Mouse (Mus musculus) frontal cortex, adult (tissue): ENCODE results near the gene Ppp2ca.

Source experiments
- ATAC-seq: cut with Nextera tagmentation; 2 replicates; pipeline ENCODE4 v1.9.2; 2017; ENCODE audit warnings: mild to moderate bottlenecking, moderate library complexity, mixed read lengths; ENCODE audit not compliant: low TSS enrichment

The Ppp2ca gene

DNA sequence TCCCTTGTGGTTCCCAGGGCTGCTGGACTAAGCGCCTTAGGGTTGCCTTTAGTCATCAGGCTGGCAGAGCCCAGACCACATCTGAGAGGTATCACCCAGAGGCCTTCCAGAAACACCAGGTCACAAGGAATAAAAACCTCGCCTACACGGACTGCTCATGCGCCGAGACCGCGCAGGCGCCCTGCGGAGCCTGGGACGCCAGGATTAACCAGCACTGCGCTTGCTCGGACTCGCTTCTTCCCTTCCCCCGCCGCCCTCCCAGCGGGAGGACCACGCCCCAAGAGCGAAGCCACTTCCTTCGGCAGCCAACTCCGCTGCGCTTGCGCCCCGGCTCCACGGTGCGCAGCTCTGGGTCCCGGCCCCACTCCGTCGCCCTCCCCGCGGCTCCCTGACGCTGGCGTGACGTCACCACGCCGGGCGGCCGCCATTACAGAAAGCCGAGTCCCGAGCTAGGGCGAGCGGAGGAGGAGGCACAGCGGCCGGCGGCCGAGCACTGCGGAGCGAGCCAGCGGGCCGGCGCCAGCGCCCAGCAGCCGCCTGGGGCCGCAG is at the start of gene Ppp2ca:
TSS of gene Ppp2ca (plus strand) at position 284 of the 549 bp plus-strand sequence.
- ATAC-seq, result peak; percentile 94

DNA sequence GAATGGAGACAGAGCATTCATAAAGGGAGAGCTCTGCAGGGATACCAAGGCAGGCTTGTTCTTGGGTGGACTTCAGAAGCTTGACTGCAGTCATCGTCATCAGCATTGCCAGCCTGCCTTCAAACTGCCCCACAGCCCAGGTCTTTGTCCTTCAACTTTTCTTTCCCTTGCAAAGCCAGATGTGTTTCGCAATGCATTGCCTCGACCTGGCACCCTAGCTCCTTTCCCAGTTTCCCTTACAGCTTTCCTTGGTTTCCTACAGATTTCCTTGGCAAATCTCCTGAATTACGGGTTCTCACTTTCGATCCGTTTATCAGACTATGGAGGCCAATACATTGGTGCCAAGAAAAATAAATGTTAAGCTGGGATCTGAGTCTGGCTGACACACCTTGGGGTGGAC is 45.1 kb upstream of the Ppp2ca start:
- ATAC-seq, result no peak

DNA sequence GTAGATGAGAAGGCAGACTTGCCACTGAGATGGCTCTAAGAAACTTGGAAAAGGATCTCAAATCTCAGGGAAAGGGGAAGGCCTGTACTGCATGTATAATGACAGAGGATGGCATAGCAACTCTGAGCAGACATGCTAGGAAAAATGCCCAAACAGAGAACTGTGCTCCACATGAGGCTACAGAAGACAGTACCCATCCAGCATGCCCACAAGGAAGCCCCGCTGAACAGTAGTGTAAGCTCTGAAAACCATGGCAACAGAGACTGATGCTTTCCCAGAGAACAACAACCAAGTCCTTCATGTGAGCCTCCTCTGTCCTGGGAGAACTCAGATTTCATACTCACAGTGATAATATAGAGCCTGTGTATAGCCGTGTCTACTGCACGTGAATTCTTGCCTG is 43.8 kb upstream of the Ppp2ca start:
- no peak for ATAC-seq

DNA sequence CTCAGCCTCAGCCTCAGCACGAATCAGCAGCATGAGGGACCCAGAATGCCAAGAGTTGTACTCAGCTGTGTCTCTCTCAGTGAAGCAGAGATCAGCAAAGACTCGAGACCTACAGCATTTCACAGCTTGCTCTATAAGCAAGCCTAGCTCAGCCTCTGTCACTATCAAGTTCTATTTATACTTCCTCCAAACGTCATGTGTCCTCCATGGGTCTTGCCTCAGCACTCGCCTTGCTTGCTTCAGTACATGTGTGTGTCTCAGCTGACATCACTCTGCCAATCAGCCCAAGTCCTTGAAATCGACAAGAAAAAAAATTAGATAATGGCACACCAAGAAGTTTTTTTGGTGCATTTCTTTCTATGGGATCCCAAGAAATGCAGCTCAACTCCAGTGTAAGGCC is 42.3 kb upstream of the Ppp2ca start:
- ATAC-seq, result no peak

DNA sequence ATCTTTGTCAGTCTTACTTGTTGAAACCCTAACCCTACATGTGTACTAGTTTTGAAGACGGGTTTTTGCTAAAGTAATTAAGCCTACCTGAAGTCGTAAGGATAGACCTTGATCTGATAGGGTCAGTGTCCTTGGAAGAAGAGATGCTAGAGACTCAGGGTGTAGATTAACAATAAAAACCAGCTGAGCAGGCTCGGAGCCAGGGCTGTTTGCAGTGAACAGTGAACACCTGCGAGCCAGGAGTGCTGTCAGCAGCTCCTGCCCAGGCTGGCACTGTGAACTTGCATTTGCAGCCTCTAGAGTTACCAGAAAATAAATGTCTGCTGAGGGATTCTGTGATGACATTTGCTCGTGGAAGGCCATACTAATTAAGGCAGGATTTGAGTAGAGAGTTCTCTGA is 39.5 kb upstream of the Ppp2ca start:
- no peak for ATAC-seq

DNA sequence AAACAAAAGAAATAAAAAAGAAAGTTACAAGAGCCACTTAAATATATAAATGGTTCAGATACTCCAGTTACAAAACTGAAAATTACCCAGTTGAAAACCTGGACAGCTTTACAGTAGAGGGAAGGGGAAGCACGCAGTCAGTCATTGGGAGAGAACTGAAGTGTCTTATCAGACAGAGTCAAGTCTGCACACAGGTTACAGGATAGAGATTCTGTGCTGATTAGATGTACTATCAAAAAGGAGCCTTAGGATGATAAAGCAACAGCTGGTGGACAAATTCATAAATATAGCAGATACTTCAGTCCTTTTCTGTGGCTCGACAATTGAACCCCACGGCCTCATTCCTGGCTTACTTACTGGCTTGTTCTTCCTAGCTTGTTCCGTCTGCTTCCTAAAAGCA is 38.2 kb upstream of the Ppp2ca start:
- no peak for ATAC-seq

DNA sequence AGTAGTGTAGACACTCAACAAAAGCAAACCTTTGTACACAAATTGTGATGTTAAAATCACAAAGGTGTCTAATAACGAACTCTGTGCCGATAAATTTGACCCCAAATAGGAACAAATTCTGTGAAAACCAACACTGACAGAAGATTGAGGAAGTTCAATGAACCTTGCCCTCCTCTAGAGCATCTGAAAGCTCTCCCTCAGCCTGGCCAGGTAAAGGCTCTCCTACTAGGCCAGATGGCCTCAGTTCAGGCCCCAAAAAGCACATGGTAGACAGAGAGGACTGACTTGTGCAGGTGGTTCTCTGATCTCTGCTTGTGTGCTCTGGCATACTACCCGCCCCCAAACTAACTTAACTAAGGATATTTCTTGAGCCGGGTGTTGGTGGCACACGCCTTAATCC is 36.1 kb upstream of the Ppp2ca start:
- ATAC-seq, result no peak

DNA sequence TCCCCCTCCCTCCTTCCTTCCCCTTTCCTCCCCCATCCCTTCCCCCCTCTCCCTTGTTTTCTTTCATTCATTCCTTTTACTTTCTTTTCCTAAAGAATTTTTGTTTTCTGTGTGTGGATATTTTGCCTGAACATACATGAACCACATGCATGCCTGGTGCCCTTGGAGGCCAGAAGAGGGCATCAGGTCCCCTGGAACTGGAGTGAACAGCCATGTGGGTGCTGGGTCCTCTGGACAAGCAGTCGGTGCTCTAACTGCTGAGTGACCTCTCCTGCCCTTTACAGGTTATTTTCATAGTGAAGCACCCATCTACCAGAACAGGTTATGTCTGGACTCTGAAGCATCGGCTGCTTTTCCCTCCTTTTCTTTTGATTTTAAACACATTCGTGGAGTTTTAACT is 34.1 kb upstream of the Ppp2ca start:
- ATAC-seq, result no peak

DNA sequence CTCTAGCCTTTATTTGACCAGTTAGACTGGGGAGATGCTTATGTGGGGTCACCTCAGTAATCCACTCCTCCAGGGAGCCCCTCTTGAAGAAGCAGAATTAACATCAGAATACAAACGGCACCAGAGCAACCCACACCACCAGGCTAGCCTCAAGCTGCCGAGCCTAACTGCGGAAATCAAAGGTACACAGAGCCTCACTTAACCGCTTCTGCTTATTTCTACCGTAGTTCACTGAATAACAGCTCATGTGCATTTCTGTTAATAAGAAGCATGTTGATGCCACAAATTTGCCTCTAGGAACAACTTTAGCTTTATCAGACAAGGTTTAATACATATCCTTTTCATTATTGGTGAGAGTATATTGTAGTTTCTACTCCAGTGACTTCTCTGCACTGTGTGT is 32.6 kb upstream of the Ppp2ca start:
- no peak for ATAC-seq

DNA sequence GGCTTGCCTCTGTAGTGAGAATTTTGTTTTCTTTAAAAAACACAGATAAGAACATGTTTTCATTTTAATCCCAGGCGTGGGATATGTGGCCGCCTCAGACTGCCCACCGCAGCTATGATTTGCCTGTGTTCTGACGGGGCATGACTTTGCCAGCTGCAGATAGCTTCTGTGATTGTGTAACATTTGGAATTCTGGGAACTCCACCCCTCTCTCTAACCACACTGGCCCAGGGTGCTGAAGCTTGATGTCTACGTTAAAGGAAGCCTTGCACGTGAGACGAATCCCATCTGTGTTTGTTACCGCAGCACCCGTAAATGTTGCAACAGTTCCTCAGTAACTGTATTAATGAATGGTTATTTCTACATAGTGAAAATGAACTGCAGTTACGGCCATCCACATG is 26.7 kb upstream of the Ppp2ca start:
- ATAC-seq, result no peak

DNA sequence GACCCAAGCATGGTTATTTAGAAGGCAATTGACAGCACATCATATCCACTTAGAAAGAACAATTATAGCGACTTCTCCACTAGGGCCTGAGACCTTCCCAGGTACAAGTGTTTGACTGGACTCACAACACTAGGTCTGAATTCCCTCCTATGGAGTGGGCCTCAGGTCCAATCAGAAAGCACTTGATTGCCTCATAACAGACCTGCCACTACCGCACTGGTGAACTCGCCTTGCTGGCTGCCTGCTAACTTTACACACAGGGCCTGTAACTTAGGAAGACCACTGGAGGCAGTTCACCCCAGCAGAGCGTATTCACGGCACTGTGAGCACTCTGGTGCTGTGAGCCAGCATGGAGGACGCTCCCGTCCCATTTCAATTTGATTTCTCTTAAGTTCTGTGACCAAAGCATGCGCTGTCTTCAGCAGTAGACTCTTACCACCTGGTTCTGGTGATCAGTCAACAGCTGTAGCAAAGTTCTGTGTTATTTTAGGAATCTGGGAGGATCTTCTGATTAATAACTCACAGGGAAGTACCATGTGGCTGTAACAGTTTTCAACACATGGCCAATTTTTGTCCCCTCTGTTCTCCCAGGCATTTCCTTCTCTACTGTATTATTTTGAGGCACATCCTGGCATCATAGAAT is 24.8 kb upstream of the Ppp2ca start:
- ATAC-seq, result no peak

DNA sequence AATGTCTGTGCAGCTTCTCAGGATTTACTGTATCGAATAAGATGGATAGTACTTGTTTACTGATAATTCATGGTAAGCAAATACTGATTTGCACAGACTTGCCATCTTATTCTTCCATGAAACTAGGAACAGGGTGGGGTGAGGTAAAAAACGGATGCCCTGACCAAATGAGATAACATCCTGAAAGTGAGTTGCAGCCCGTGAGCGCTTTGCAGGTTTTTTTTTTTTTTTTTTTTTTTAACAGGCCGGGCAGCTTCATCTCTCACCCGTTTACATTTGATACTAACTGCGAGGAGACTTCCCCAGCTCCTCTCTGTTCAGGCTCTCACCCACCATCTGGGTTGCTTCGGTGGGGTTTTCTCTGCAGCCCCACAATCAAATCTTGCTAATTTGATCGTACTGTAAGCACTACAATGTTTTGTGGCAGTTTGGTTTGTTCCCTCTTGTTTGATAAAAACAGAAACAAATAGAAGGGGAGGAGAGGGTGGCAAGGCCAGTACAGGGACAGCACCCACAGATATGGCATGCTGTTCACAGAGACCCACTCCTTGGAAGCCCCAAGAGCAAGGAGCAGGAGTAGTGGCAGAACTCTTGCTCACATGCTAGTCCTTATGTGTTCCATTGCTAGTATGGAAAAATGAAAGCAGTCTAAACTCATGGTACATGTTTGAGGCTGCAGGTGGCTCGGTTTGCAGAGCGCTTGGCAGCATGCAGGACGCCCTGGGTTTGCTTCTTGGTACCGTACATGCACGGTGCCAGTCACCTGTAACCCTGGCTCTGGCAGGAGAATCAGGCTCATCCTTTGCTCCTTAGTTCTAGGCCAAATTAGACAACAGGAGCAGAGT is 23.6 kb upstream of the Ppp2ca start:
- ATAC-seq, result no peak

DNA sequence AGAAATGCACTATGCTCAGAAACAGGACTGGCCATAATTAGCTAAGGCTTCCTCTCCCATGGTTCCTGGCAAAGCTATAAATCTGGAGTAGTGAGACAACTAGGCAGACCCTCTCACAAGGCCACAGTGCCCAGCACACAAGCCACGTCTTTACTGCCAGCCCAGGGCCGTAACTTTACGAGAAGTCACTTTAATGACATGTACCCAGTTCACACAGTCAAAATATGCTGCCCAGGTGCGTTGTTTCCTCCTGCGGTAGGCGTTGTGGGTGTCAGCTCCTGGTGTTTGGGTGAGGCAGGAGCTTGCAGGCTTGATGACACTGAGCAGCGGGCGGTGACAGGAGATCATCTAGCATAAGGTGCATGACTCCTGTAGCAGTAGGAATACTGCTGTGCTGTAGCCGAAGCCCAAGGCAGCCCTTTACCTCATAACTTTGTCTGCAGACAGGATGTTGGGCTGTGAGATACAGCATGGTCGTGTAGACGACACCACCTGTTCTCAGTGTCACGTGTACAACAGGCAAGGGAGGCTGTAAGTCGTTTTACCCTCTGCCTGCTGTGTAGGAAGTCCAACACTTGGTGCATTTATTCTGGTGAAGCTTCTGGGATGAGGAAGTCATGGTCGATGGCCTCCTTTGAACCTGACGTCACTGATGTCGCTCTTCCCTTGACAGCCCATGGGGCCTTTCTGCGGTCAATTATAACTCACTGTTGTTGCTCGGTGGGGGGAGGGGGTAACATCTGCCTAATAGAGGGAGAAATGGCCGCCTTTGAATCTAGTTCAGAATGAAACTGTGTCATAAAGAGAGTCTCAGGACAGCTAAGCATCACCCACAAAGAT is 22.5 kb upstream of the Ppp2ca start:
- no peak for ATAC-seq

DNA sequence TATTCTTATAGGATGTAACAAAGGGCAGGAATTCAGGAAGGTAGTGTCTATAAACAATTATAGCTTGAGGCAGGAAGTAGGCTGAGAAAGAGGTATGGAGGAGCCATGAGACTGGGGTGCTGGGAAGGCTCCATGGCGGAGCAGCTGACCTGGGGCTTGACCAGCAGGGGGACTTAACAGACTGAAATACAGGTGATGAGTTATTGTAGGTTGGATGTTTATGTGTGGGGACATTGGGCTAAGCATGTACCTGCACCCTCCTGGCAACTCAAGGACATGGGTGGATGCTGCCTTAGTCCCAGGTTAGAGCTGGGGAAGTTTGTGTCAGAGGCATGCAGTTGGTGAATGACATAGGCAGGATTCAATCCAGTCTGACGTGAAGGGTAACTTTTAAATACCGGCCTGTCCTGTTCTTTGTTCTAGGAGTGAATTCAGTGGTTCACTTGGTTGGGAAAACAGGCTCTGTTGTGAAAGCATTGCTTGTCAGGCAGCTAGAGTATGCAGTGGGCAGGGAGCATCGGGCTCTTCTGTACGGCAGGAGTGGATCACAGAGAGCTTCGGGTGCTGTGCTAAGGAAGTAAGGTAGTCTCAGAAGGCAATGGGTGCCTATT is 21.6 kb upstream of the Ppp2ca start:
- ATAC-seq, result no peak

DNA sequence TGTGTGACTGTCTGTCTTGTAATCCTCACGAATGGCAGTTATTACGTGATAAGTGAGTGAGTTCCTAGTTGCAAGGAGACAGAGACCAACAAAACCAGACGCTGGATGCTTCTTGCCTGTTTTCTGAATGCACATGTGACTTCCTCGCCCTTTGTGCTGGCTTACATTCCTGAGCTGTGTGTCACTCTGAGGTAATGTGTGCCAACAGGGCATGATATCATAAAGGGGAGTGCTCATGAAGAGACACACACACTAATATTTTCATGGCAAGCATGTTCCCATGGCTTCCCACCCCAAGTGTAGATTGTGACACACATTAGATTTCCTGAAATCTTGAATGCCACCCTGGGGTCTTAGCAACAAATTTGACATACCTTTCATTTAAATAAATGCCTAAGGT is 20.5 kb upstream of the Ppp2ca start:
- no peak for ATAC-seq

DNA sequence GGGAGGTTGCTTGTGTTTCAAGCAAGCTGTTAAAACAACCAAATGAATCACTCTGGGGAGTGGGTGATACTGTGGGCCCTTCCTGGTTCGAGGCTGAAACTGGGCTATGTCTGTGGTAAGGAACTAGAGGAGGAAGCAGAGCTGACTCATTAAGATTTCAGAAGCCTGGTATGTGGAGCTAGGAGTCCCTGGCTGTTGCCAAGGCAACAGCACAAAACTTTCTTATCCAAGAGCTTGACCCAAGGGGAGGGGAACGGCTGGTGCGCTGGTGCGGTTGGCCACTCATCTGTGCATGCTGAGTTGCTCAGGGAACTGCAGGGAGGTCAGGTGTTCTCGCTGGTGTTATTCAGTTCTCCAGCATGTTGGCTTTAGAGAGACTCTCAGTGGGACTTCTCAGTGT is 18.5 kb upstream of the Ppp2ca start:
- ATAC-seq, result peak; percentile 79

DNA sequence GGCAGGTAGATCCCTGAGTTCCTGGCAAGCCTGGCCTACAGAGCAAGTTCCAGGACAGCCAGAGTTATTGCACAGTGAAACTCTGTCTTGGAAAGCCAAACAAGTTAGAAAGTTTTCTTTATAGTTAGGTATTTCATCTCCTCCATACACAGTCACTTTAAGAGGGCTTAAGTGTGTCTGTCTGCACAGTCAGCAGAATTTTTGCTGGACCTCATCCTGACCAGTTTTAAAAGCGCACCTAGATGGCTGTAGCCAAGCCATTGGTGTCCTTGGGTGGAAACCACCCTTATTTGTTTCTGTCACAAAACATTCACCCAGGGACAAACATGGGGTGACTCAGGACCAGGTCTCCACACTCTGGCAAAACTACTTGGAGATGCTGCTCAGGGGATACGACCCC is 17.8 kb upstream of the Ppp2ca start:
- ATAC-seq, result no peak

DNA sequence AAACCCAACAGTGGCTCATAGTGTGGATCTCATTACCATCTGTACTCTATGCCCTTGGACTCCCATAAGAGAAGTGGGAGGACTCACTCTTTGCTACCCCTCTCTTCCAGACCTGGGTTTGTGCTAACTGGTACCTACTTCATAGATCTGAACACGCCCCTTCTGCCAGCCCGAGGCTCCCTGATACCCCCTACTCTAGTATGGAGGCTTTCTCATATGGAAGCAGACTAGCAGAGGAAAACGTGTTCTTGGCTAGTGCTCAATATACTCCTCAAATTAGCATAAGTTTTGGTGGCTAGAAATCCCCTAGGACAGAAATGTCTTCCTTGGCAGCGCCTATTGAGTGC is 12.7 kb upstream of the Ppp2ca start:
- peak; percentile 21; the same call in 1 of the 2 replicates for ATAC-seq

DNA sequence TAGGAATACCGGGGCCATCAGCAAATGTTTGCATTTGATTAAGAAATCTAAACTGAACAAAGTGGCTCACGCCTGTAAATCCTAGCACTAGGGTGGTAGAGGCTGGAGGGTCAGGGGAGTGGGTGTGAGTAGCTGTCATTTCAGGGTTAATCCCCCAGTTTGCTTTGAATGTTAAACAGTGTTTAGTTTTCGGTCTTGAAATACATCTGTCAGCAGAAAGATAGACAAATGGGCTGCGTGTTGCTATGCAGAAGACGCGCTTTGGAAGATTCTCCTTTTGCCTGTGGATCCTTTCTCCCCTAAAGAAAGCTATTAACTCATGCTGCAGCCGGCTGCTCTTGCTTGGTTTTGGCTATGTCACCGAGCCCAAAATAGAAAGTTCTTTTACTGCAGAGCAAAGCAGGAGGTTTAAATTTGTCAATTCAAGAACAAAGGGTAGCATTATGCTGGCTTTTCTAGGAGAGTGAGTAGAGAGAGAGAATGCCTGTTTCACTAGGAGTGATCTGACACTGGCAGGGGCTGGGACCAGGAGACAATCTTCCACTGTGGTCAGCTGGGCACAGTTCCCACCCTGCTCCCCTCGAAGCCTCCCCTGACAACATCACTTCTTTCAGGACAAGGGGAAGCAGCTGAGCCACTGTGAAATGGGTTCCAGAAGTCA is 12.1 kb upstream of the Ppp2ca start:
- peak; percentile 84 for ATAC-seq

DNA sequence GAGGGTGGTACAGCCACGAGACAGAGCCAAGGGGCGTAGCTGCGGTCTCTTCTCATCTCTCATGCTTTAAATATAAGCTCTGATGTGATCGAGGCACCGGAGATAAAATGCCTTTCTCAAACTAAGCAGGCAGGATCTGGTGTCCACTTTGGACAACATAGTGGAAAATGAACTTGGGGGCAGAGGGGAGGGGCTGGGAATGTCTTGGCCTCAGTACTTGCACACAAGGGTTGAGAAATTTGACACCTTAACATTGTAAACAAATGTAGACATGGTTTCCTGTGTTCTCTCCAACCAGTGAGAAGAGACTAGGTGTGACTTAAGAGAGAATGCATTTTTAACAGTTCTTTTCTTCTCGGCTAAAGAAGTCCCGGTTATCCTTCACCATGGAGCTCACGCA is 9.2 kb upstream of the Ppp2ca start:
- no peak for ATAC-seq

DNA sequence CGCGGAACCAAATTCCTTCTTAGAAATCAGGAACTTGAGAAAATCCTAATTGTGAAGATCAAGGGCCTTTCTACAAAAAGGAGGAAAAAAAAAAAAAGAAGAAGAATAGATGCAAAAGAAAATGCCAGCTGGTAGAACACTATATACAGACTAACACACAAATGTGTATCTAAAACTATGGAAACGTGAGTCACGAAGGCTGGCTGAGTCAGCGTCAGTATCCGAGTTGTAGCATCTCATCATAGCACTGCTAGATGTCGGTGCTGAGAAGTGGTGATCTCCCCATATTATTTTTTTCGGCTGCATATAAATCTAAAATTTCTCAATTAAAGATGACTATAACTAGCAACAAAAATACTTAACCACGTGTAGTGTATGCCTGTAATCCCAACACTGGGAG is 7.2 kb upstream of the Ppp2ca start:
- peak; percentile 73 for ATAC-seq

DNA sequence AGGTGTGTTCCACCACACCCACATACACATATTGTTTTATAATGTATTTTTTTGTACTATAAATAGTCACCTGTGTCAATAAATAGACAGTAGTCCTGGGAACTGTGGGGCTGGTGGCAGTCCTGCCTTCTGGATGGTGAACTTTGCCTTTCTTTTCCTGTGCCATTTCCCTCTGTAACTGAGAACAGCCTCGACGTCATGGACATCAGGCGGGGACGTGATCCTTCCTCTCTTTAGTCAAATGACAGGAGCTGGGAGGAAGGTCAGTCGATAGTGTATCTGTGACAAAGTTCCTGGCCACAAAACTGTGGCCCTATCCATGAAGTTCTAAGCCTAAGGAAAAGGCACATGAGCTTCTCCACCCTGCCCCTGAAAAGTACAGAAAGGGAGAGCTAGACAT is 3.9 kb upstream of the Ppp2ca start:
- ATAC-seq, result no peak
